ENCODE assay signal across 10 mouse cellular contexts in the genomic region with DNA sequence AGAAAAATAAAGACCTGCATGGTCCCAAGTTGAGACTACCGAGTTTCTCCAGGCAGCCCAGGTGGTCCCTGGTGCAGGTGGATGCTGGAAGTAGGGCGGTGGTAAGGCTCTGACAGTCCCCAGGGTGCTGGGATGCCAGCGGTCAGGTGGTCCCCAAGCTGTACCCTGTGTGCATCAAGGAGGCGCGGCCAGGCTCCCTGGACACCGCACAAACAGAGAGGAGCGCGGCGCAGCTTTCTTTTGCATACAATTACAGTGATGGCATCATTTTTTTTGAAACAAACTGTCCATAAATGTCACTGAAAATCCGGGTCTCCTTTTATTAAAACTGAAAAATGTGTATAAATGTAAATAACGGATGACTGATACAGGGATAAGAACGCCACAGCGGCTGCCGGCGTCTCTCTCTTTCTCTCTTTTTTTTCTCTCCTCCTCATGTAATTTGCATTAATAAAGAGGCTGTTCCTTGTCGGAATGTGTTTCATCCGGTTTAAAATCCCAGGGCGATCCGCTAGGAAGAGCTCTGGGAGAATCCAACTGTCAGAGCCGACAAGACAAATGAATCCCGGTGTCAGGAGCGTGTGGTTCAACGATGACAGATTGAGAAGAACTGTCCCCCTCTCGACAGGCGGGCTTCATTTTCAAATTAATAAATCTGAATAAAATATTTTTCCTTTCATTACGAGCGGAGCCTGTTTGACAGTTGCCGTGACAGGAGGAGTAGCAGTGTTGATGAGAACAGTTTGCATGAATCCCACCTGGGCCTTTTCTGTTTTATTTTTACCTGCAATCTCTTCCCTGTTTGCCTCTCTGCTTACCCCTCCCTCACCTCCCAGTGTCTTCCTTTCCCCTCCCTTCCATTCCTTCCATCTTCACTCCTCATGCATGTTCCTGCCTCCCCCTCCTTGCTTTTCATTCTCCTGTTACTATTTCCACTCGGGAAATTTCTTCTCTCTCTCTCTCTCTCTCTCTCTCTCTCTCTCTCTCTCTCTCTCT.
DNase-seq lines count a peak whose midpoint lies in the region; ATAC-seq and TF ChIP-seq lines count a peak whose summit lies in the region.
"Had no signal": no experiment of that assay in that cellular context is flagged by ENCODE, and none has a peak within 500 bp of the region (broad histone marks: within the 10 kb centered on the region; RNA-seq: fewer than 3 reads in every experiment).

No protein-coding gene starts in this region.

- no peak for DNase-seq in kidney, adult 2 months
- DNase-seq in layer of hippocampus, adult 9-11 months = peak; percentile 8
- peak; percentile 37 to 47 for DNase-seq in right cerebral cortex, adult 2 months (ENCODE audit: low spot score in 2 of 2)
- DNase-seq in gastrocnemius, postnatal 36 days = no peak
- no peak for DNase-seq in testis, postnatal 10 days (ENCODE audit: low spot score)
- no peak for DNase-seq in lung, postnatal 10 days

- TF ChIP-seq CTCF in kidney, adult 2 months (conservative IDR thresholded peaks at IDR 0.05; ENCODE audit: insufficient read depth, insufficient read length, low read depth, low read length) = no peak

- peak overlapping the region; percentile 31 for H3K4me2 ChIP-seq in kidney, embryonic 16.5 days (replicated peaks; ENCODE audit: low read depth, low read length)
- peak overlapping the region; percentile 39 for H3K4me2 ChIP-seq in forebrain, embryonic 12.5 days

- WGBS in kidney, embryonic 16.5 days = 62% methylated on average over 29 of the region's 29 CpGs
- 62% methylated on average over 29 of the region's 29 CpGs for WGBS in kidney, adult 2 months
- WGBS in forebrain, embryonic 12.5 days = 57% methylated on average over 29 of the region's 29 CpGs

- intact Hi-C loops in gastrocnemius, postnatal 36 days (cut with DNase I) = no loop called here

- no peak for ATAC-seq in kidney, embryonic 16.5 days (ENCODE audit: low FRiP score, low TSS enrichment)
- ATAC-seq in forebrain, embryonic 12.5 days (ENCODE audit: low FRiP score) = 0 out of 2 replicates have a peak, but pooled peaks have one; percentile 44
- ATAC-seq: Patski had no signal

- no peaks in the 10 kb centered on the region for H3K9me3 ChIP-seq in kidney, embryonic 16.5 days (ENCODE audit: low read length)
- H3K9me3 ChIP-seq in forebrain, embryonic 12.5 days = no peaks in the 10 kb centered on the region

- no peak for TF ChIP-seq POLR2A in kidney, adult 2 months (IDR thresholded peaks at IDR 0.05; ENCODE audit: low read depth, low read length)

- no peak overlapping the region for H3K27ac ChIP-seq in kidney, embryonic 16.5 days (ENCODE audit: low read length)
- no peak overlapping the region for H3K27ac ChIP-seq in kidney, adult 2 months (ENCODE audit: insufficient read depth, low read depth, low read length)
- H3K27ac ChIP-seq in forebrain, embryonic 12.5 days = no peak overlapping the region; the same call in 1 of the 2 replicates
- H3K27ac ChIP-seq: macrophage had no signal

- no peaks in the 10 kb centered on the region for H3K36me3 ChIP-seq in kidney, embryonic 16.5 days (ENCODE audit: insufficient read depth, low read length)
- no peaks in the 10 kb centered on the region for H3K36me3 ChIP-seq in kidney, adult 2 months (ENCODE audit: control insufficient read depth, insufficient read depth, low read length)
- H3K36me3 ChIP-seq in forebrain, embryonic 12.5 days (replicated peaks) = no peaks in the 10 kb centered on the region

- no peak overlapping the region for H3K9ac ChIP-seq in kidney, embryonic 16.5 days (replicated peaks; ENCODE audit: low read length)
- no peak overlapping the region for H3K9ac ChIP-seq in forebrain, embryonic 12.5 days

- H3K4me1 ChIP-seq in kidney, embryonic 16.5 days (ENCODE audit: insufficient read depth, low read length) = no peaks in the 10 kb centered on the region
- no peaks in the 10 kb centered on the region for H3K4me1 ChIP-seq in kidney, adult 2 months (ENCODE audit: control insufficient read depth, insufficient read depth, low read length)
- H3K4me1 ChIP-seq in forebrain, embryonic 12.5 days = peaks cover 5% of the 10 kb centered on the region; the same call in 1 of the 2 replicates

- H3K27me3 ChIP-seq in kidney, embryonic 16.5 days (ENCODE audit: insufficient read depth, low read length) = no peaks in the 10 kb centered on the region
- no peaks in the 10 kb centered on the region for H3K27me3 ChIP-seq in kidney, adult 2 months (replicated peaks; ENCODE audit: control insufficient read depth, insufficient read depth, low read length)
- H3K27me3 ChIP-seq in forebrain, embryonic 12.5 days = no peaks in the 10 kb centered on the region

- H3K4me3 ChIP-seq in kidney, embryonic 16.5 days (ENCODE audit: low read length) = no peak overlapping the region
- no peak overlapping the region for H3K4me3 ChIP-seq in kidney, adult 2 months (ENCODE audit: insufficient read depth, low read depth, low read length)
- no peak overlapping the region; the same call in 1 of the 2 replicates for H3K4me3 ChIP-seq in forebrain, embryonic 12.5 days (replicated peaks)

Comparison
In these comparisons a context has a peak if more than half of its experiments do, and no peak if none do; other contexts are left out.
1. DNase-seq: peak in layer of hippocampus, adult 9-11 months (single experiment) and right cerebral cortex, adult 2 months (2 of 2); none in kidney, adult 2 months (single experiment), gastrocnemius, postnatal 36 days (0 of 2), testis, postnatal 10 days (single experiment) and lung, postnatal 10 days (single experiment).